Mouse (Mus musculus) liver, embryonic 12.5 days (tissue): ENCODE results near the gene Atox1. TPM values are rescaled to one million over a fixed set of nuclear protein-coding genes. Genes with fewer than 3 reads are reported as not detected.

Source experiments
- ATAC-seq: fragments of 200-750 bp; cut with Nextera tagmentation; 2 replicates; pipeline ENCODE4 v1.8.0; 2017; ENCODE audit warnings: moderate number of reproducible peaks, mild to moderate bottlenecking, moderate library complexity
- H3K27ac ChIP-seq: fragments of 300-500 bp; sonication (generic); 2 replicates; pipeline ENCODE4 v1.5.1; 2016; ENCODE audit warnings: mild to moderate bottlenecking
- H3K27me3 ChIP-seq: fragments of 300-500 bp; sonication (generic); replicated peaks from 2 replicates; pipeline ENCODE4 v1.6.1; 2016; ENCODE audit warnings: mild to moderate bottlenecking, moderate library complexity
- H3K36me3 ChIP-seq: fragments of 300-500 bp; sonication (generic); 2 replicates; pipeline ENCODE4 v1.6.1; 2016; ENCODE audit warnings: mild to moderate bottlenecking, moderate library complexity
- H3K4me1 ChIP-seq: fragments of 300-500 bp; sonication (generic); 2 replicates; pipeline ENCODE4 v1.6.1; 2016
- H3K4me2 ChIP-seq: fragments of 300-500 bp; sonication (generic); 2 replicates; pipeline ENCODE4 v1.6.1; 2016; ENCODE audit warnings: mild to moderate bottlenecking, moderate library complexity
- H3K4me3 ChIP-seq: fragments of 300-500 bp; sonication (generic); 2 replicates; pipeline ENCODE4 v1.5.1; 2016; ENCODE audit warnings: mild to moderate bottlenecking, moderate library complexity
- H3K9ac ChIP-seq: fragments of 300-500 bp; sonication (generic); 2 replicates; pipeline ENCODE4 v1.6.1; 2016; ENCODE audit warnings: mild to moderate bottlenecking, moderate library complexity
- H3K9me3 ChIP-seq: fragments of 300-500 bp; sonication (generic); replicated peaks from 2 replicates; pipeline ENCODE4 v1.6.1; 2016; ENCODE audit warnings: mild to moderate bottlenecking, moderate library complexity
- WGBS: fragments of 180-500 bp; shearing (Covaris S2); methylation state at CpG from one replicate; pipeline ENCODE4 v1.1.7; 2016; ENCODE audit not compliant: insufficient replicate concordance; 5-methylcytosine and 5-hydroxymethylcytosine counted together
- polyA plus RNA-seq: library from polyadenylated mRNA; unstranded; fragments of >200 nt; fragmentation: Nextera tagmentation; extraction: Ambion mirVana; gene quantifications from 2 replicates; pipeline ENCODE4 v1.2.1, GENCODE M21; 2016

Gene Atox1
- polyA plus RNA-seq, result 203 and 210 TPM in 2 replicates

DNA sequence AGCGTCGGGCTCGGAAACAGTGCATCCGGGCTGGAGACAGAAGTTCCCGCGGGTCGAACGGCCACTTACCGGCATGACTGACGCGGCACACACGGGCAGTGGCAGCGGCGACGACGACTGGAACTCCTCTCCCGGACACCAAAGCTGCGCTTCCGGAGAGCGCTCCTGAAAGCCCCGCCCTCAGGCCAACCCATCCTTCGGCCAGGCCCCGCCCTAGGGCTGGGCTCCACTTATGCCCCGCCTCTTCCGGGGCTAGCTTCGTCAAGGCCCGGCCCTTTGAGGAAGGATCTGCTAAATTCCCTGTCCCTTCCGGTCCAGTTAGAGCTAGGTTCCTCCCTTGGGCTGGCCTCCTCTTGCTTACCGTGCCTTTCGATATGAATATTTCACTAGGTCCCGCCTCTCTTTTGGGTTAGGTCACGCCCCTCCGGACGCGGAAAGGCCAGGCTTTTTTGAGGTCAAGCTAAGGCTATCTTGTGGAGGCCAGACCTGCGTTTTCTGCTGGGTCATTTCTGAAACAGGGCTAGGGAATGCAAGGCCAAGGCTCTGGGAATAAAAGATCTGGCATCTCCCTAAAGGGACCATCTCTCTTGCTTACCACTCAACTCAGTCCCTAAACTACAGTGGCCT lies at the start of gene Atox1:
Gene Atox1 (minus strand): TSS at position 221 of the 627 bp plus-strand sequence.
- under 1% methylated on average over 36 of the region's 36 CpGs for WGBS

DNA sequence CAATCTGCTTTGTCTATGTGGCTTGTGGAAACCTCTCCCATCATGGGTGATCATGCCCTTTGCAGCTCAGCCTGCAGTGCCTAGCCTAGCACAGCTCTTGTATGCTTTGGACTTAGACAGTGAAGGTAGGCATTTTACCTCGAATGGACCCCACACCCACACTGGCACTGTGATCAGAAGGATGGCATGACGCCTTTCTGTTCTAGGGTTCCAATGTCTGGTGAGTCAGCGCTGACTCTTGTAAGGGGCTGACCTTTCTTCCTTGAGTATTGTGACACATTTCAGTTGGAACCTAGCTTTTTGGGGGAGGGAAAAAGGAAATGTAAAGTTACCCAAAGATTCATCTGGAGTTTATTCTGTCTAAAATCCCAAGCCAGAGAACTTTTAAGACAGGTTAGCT lies 44.4 kb upstream of the Atox1 start:
- WGBS, result 74% methylated on average over 3 of the region's 3 CpGs
- Histone ChIP-seq H3K4me2 (no peak overlapping the region), H3K27me3 (no peaks in the 10 kb centered on the region), H3K9me3 (no peaks in the 10 kb centered on the region), H3K9ac (no peak overlapping the region), H3K4me3 (no peak overlapping the region), H3K4me1 (no peaks in the 10 kb centered on the region), H3K36me3 (peaks cover 30% of the 10 kb centered on the region), H3K27ac (no peak overlapping the region)
- no peak for ATAC-seq

More for the DNA sequence above, at the start of gene Atox1:
- no peaks in the 10 kb centered on the region for H3K36me3 ChIP-seq
- ATAC-seq, result peak; percentile 98
- peaks cover 40% of the 10 kb centered on the region for H3K4me1 ChIP-seq
- H3K4me2 ChIP-seq, result peak within 1 kb of the TSS; percentile 95
- H3K27ac ChIP-seq, result peak within 1 kb of the TSS; percentile 84
- H3K4me3 ChIP-seq, result peak within 1 kb of the TSS; percentile 87
- peak within 1 kb of the TSS; percentile 88 for H3K9ac ChIP-seq
- no peaks in the 10 kb centered on the region for H3K9me3 ChIP-seq
- H3K27me3 ChIP-seq, result no peaks in the 10 kb centered on the region

DNA sequence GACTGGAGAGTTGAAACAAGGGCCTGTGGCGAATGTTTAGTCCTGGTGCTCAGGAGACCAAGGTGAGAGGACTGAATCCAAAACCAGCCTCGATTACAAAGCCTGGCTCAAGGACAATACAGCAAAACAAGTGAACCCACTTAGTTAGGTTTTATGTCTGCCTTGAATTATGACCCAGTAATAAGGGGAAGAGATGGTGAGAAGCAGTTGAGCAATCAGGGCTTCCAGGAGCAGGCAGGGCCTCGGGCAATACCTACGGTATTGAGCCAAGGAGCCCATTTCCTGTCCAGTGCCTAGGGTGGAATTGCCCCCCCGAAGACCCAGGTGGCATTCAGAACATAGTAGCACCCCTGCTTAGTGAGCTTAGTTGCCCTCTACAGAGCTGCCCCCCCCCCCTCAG lies 41.8 kb upstream of the Atox1 start:
- no peak overlapping the region for H3K4me3 ChIP-seq
- H3K27ac ChIP-seq, result no peak overlapping the region
- no peaks in the 10 kb centered on the region for H3K4me1 ChIP-seq
- H3K9me3 ChIP-seq, result no peaks in the 10 kb centered on the region
- no peak for ATAC-seq
- H3K36me3 ChIP-seq, result peaks cover 55% of the 10 kb centered on the region
- no peak overlapping the region for H3K4me2 ChIP-seq
- H3K27me3 ChIP-seq, result no peaks in the 10 kb centered on the region
- 72% methylated on average over 5 of the region's 5 CpGs for WGBS
- no peak overlapping the region for H3K9ac ChIP-seq

DNA sequence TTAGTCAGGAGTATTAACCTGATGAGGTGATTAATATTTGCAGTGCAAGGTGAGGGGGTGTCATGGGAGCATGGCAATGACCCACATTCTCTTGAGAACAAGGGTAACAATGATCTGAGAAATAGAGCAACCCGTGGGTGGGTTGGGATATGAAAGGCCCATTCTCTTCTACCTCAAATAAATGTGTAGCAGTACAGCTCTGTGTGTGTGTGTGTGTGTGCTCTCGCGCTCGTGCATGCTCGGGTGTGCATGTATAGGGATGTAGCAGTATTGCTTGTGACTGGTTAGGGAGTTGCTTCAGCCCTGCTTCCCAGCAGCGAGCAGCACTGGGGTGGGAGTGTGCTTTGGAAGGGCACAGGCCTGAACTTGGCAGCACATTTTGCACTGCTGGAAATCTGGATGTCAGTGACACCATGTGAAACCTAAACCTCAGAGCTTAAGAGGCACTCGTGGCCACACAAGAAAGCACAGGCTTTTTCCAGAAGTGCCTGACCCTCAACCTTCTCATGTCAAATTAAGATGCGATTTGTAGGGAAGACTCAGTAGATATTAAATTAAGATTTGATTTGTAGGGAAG lies 41.0 kb upstream of the Atox1 start:
- peaks cover 63% of the 10 kb centered on the region for H3K36me3 ChIP-seq
- no peak overlapping the region for H3K27ac ChIP-seq
- no peak for ATAC-seq
- no peaks in the 10 kb centered on the region for H3K4me1 ChIP-seq
- H3K9ac ChIP-seq, result no peak overlapping the region
- no peak overlapping the region for H3K4me3 ChIP-seq
- H3K4me2 ChIP-seq, result no peak overlapping the region
- H3K9me3 ChIP-seq, result no peaks in the 10 kb centered on the region
- H3K27me3 ChIP-seq, result no peaks in the 10 kb centered on the region
- 84% methylated on average over 8 of the region's 8 CpGs for WGBS

DNA sequence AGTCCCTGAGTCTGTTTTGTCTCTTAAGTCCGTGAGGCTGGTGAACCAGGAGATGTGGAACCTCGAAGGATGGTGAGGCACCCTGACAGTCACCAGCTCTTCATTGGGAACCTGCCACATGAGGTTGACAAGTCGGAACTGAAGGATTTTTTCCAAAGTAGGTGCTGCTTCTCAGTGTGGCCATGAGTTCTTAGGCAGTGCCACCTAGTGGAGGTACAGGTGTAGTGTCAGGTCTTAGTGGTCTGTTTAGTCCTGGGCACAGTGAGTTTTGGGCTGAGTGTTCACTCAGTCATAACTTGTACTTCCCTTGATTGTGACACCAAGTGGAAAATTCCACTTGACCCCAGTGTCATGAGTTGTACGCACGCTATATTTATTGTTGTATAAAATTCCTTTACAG lies 36.8 kb upstream of the Atox1 start:
- Histone ChIP-seq H3K36me3 (peaks cover 99% of the 10 kb centered on the region), H3K4me2 (no peak overlapping the region), H3K27ac (no peak overlapping the region), H3K9ac (no peak overlapping the region), H3K27me3 (no peaks in the 10 kb centered on the region), H3K4me3 (no peak overlapping the region), H3K9me3 (no peaks in the 10 kb centered on the region), H3K4me1 (no peaks in the 10 kb centered on the region)
- WGBS, result 57% methylated on average over 5 of the region's 5 CpGs
- 0 out of 2 replicates have a peak, but pooled peaks have one; percentile 39 for ATAC-seq

DNA sequence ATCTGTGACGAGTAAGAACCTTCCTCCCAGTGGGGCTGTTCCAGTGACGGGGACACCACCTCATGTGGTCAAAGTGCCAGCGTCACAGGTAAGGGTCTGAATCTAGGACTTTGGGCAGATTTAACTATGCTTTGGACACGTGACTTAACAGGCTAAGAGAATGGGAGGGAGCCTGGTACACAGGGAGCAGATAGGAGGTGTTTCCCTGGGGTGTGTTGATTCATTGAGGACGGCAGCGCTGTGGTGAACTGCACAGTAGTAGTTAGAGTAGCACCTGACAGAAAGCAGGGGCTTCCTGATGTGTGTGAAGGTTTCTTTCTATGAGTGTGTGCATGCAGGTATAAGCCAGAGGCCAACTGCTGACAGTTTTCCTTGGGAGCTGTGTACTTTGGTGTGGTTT lies 35.1 kb upstream of the Atox1 start:
- no peak overlapping the region for H3K4me3 ChIP-seq
- 83% methylated on average over 6 of the region's 6 CpGs for WGBS
- H3K4me2 ChIP-seq, result no peak overlapping the region
- H3K9me3 ChIP-seq, result no peaks in the 10 kb centered on the region
- ATAC-seq, result no peak
- H3K4me1 ChIP-seq, result no peaks in the 10 kb centered on the region
- H3K27me3 ChIP-seq, result no peaks in the 10 kb centered on the region
- no peak overlapping the region for H3K27ac ChIP-seq
- H3K9ac ChIP-seq, result no peak overlapping the region
- peaks cover 99% of the 10 kb centered on the region for H3K36me3 ChIP-seq

DNA sequence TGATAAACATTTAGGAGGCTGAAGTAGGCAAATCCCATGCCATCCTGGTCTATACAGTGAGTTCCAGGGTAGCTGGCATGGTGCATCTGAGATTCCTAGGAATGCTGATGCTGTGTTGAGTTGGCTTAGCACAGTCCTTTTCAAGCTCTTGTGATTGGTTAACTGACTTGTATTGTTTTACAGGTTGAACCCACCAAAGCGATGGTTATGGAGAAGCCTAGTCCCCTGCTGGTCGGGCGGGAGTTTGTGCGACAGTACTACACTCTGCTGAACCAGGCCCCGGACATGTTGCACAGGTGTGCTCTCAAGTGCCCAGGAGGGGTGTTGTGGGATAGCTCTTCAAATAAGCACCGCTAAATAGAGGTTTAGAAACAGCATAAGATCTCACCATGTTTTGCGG lies 24.4 kb upstream of the Atox1 start:
- H3K27ac ChIP-seq, result no peak overlapping the region
- H3K36me3 ChIP-seq, result peaks cover 95% of the 10 kb centered on the region
- 0 out of 2 replicates have a peak, but pooled peaks cover 6% of the 10 kb centered on the region for H3K4me1 ChIP-seq
- H3K27me3 ChIP-seq, result no peaks in the 10 kb centered on the region
- no peak for ATAC-seq
- H3K9ac ChIP-seq, result no peak overlapping the region
- no peak overlapping the region for H3K4me2 ChIP-seq
- no peak overlapping the region for H3K4me3 ChIP-seq
- WGBS, result 89% methylated on average over 7 of the region's 7 CpGs
- H3K9me3 ChIP-seq, result no peaks in the 10 kb centered on the region

DNA sequence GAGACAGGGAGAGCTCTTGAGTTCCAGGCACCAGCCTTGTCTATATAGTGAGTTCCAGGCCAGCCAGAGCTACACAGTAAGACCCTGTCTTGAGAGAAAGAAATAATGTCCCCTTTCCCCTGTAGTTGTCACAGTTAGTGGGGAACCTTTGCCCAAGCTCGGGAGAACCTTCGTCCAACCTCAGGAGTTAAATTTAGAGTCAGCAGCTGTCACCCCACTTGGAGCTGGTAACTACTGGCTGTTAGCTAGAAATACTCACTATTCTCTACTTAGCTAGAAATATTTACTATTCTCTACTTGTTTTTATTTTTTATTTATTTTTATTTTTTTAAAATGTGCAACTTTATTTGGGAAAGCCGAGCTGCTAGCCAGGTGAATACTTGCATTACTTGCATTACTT lies 12.2 kb upstream of the Atox1 start:
- H3K4me1 ChIP-seq, result peaks cover 75% of the 10 kb centered on the region
- H3K27me3 ChIP-seq, result no peaks in the 10 kb centered on the region
- peak overlapping the region; percentile 77 for H3K4me2 ChIP-seq
- H3K27ac ChIP-seq, result 0 out of 2 replicates have a peak overlapping the region, but pooled peaks have one; percentile 13
- H3K4me3 ChIP-seq, result peak overlapping the region; percentile 77; the same call in 1 of the 2 replicates
- H3K36me3 ChIP-seq, result peaks cover 63% of the 10 kb centered on the region
- H3K9ac ChIP-seq, result peak overlapping the region; percentile 41
- no peak for ATAC-seq
- no peaks in the 10 kb centered on the region for H3K9me3 ChIP-seq
- WGBS, result 56% methylated on average over 3 of the region's 3 CpGs

DNA sequence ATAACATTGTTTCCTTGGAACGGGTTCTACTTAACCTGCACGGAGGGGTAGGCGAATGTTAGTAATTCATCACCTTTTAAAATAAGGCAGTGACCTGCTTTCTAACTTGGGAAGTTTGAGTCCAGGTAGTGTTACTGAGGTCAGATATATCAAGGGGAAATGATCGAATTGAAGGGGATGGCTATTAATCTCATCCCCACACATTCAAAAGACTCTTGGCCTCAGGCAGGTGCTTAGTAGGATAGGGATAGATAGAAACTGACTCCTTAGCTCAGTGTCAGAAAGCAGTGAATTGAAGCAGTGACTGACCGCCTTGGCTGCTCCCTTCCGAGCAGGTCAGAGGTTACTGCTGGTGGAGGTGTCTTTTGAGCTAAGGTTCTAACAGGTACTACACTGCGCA lies 10.4 kb upstream of the Atox1 start:
- ATAC-seq, result no peak
- H3K27me3 ChIP-seq, result no peaks in the 10 kb centered on the region
- peak overlapping the region; percentile 77 for H3K4me3 ChIP-seq
- H3K4me1 ChIP-seq, result peaks cover 71% of the 10 kb centered on the region
- peak overlapping the region; percentile 77 for H3K4me2 ChIP-seq
- H3K9ac ChIP-seq, result peak overlapping the region; percentile 90
- 62% methylated on average over 7 of the region's 7 CpGs for WGBS
- peak overlapping the region; percentile 45; the same call in 1 of the 2 replicates for H3K27ac ChIP-seq
- peaks cover 48% of the 10 kb centered on the region for H3K36me3 ChIP-seq
- no peaks in the 10 kb centered on the region for H3K9me3 ChIP-seq

DNA sequence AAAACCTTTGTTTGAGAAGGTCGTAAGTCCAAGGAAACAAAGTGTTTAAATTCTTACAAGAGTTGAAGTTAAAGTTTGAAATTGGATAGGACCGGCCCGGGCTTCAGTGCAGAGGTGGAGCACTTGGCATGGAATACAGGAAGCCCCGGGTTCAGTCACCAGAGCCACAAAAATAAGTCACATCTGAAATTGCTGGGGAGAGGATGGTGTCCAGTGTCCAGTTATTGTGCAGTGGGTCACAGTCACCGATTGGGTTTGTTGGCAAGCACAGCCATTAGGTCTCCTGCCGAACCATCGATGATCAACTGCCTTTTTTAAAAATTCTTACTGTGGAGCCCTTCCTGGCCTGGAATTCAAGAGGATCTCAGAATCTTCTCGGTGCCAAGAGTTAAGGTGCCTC lies 9.7 kb upstream of the Atox1 start:
- 20% methylated on average over 8 of the region's 8 CpGs for WGBS
- no peak for ATAC-seq
- peak overlapping the region; percentile 45 for H3K27ac ChIP-seq
- peaks cover 44% of the 10 kb centered on the region for H3K36me3 ChIP-seq
- peak overlapping the region; percentile 90 for H3K9ac ChIP-seq
- no peaks in the 10 kb centered on the region for H3K27me3 ChIP-seq
- H3K4me1 ChIP-seq, result peaks cover 65% of the 10 kb centered on the region
- no peaks in the 10 kb centered on the region for H3K9me3 ChIP-seq
- H3K4me3 ChIP-seq, result peak overlapping the region; percentile 77
- peak overlapping the region; percentile 77 for H3K4me2 ChIP-seq

DNA sequence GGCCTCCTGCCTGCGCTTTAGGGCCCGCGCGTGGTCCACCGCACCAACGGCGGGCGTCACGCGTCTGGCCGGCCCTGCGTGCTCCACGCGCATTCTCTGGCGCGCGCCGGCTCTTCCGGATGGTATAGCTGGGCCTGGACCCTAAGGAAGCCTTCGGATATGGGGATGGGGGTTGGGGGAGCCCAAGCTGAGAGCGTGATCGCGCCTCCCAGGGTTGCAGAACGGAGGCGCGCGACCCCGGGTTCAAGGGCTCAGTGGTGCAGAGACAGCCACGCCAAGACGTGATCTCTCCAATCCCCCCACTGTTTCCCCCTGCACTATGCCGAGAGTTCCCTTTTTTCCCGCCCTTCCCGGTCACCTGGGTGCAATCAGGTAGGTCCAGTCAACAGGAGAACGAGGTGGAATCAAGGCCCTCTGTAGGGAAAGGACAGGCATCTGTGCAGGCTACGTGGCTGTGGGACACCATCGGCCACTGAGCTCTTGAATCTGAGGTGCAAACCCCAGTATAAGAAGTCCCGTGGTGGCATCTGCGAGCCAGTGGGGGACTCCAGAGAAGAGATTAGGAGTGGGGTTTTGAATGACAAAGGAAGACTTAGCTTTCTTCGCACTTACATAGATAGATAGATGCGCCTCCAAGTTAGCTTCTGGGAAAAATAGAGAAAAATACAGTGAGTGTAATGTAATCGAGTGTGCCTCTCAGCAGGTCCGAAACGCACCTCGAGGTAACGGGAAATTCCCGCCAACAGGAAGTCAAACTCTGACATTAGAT lies 9.1 kb upstream of the Atox1 start:
- H3K9me3 ChIP-seq, result no peaks in the 10 kb centered on the region
- peak overlapping the region; percentile 77 for H3K4me3 ChIP-seq
- H3K36me3 ChIP-seq, result peaks cover 41% of the 10 kb centered on the region
- WGBS, result under 1% methylated on average over 46 of the region's 46 CpGs
- H3K4me2 ChIP-seq, result peak overlapping the region; percentile 77
- no peaks in the 10 kb centered on the region for H3K27me3 ChIP-seq
- H3K9ac ChIP-seq, result peak overlapping the region; percentile 90
- H3K27ac ChIP-seq, result peak overlapping the region; percentile 90
- no peak for ATAC-seq
- peaks cover 61% of the 10 kb centered on the region for H3K4me1 ChIP-seq
